Mouse (Mus musculus) heart, embryonic 11.5 days (tissue): Measurements from ENCODE around the gene Ddx39. TPM values are rescaled to one million over a fixed set of nuclear protein-coding genes. Genes with fewer than 3 reads are reported as not detected.

Experiments used
- ATAC-seq: fragments of 200-750 bp; cut with Nextera tagmentation; replicated peaks from 2 replicates; pipeline ENCODE4 v1.8.0; 2017; ENCODE audit warnings: moderate library complexity; ENCODE audit not compliant: insufficient number of reproducible peaks, low FRiP score, low TSS enrichment
- H3K27ac ChIP-seq: fragments of 300-500 bp; sonication (generic); 2 replicates; pipeline ENCODE4 v1.5.1; 2014; ENCODE audit warnings: mild to moderate bottlenecking, low read depth, low read length
- H3K27me3 ChIP-seq: fragments of 300-500 bp; sonication (generic); 2 replicates; pipeline ENCODE4 v1.6.1; 2014; ENCODE audit warnings: mild to moderate bottlenecking, low read length, mixed read lengths; ENCODE audit not compliant: control insufficient read depth, insufficient read depth
- H3K36me3 ChIP-seq: fragments of 300-500 bp; sonication (generic); 2 replicates; pipeline ENCODE4 v1.6.1; 2014; ENCODE audit warnings: mild to moderate bottlenecking, low read length, moderate library complexity, mixed read lengths; ENCODE audit not compliant: control insufficient read depth, insufficient read depth
- H3K4me1 ChIP-seq: fragments of 300-500 bp; sonication (generic); 2 replicates; pipeline ENCODE4 v1.6.1; 2014; ENCODE audit warnings: low read length; ENCODE audit not compliant: control insufficient read depth, insufficient read depth
- H3K4me2 ChIP-seq: fragments of 300-500 bp; sonication (generic); 2 replicates; pipeline ENCODE4 v1.6.1; 2014; ENCODE audit warnings: mild to moderate bottlenecking, moderate library complexity
- H3K4me3 ChIP-seq: fragments of 300-500 bp; sonication (generic); 2 replicates; pipeline ENCODE4 v1.5.1; 2014; ENCODE audit warnings: low read depth, low read length
- H3K9ac ChIP-seq: fragments of 300-500 bp; sonication (generic); 2 replicates; pipeline ENCODE4 v1.6.1; 2014; ENCODE audit warnings: mild to moderate bottlenecking, low read depth, low read length, moderate library complexity
- H3K9me3 ChIP-seq: fragments of 300-500 bp; sonication (generic); replicated peaks from 2 replicates; pipeline ENCODE4 v1.6.1; 2016; ENCODE audit warnings: low read length; ENCODE audit not compliant: control insufficient read depth
- WGBS: fragments of 180-500 bp; shearing (Covaris S2); extraction: QIAGEN DNeasy Blood & Tissue Kit; methylation state at CpG from one replicate; pipeline ENCODE4 v1.1.7; 2014; ENCODE audit not compliant: insufficient replicate concordance; 5-methylcytosine and 5-hydroxymethylcytosine counted together
- polyA plus RNA-seq: library from polyadenylated mRNA; unstranded; fragments of >200 nt; fragmentation: Nextera tagmentation; extraction: Ambion mirVana; gene quantifications from 2 replicates; pipeline ENCODE4 v1.2.1, GENCODE M21; 2014

The Ddx39 gene
- polyA plus RNA-seq, 1 experiment from 2014 or later: 143 TPM

DNA sequence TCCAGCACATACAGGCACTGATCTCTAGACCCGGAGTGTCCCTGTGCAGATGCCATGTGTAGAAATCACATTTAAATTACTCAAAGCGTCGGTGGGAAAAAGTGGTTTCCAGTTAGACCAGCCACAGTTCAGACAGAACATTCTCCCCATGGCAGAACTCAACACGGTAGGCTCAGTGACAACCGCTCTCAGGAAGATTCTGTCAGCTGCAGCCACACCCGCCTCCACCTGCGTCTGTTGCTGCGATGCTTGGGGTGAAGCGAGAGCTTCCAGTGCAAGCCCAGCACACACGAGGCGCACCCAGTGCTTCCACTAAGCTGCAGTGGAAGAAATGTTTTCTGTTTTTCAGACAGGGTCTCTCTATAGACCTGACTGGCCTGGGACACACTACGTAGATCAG lies 35.1 kb upstream of the Ddx39 start:
- no peak for ATAC-seq
- no peak overlapping the region for H3K4me2 ChIP-seq
- no peak overlapping the region for H3K4me3 ChIP-seq
- no peaks in the 10 kb centered on the region for H3K27me3 ChIP-seq
- H3K9me3 ChIP-seq: no peaks in the 10 kb centered on the region
- H3K9ac ChIP-seq: no peak overlapping the region
- peaks cover 10% of the 10 kb centered on the region for H3K4me1 ChIP-seq
- peaks cover 22% of the 10 kb centered on the region for H3K36me3 ChIP-seq
- no peak overlapping the region for H3K27ac ChIP-seq
- WGBS: 91% methylated on average over 12 of the region's 12 CpGs

DNA sequence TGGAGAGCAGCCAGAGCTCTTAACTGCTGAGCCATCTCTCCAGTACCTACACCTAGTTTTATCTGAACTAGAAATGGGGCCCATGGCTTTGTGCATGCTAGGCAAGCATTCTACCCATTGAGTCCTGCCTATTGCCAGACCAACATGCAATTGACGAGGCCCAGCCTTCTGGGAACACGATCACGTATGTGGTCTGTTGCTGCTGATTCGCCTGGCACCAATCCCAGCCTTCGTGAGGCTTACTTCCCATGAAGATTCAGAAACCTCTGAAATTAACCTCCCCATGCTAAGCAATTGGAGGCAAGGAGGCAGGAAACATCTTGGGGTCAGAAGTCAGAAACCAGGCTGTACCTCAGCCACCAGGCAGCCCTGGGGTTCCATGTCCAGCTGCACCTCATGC lies 34.4 kb upstream of the Ddx39 start:
- H3K4me3 ChIP-seq: no peak overlapping the region
- H3K9ac ChIP-seq: no peak overlapping the region
- ATAC-seq: no peak
- H3K36me3 ChIP-seq: peaks cover 22% of the 10 kb centered on the region
- no peak overlapping the region for H3K4me2 ChIP-seq
- H3K27me3 ChIP-seq: no peaks in the 10 kb centered on the region
- H3K27ac ChIP-seq: peak overlapping the region; percentile 25
- peaks cover 10% of the 10 kb centered on the region for H3K4me1 ChIP-seq
- H3K9me3 ChIP-seq: no peaks in the 10 kb centered on the region
- WGBS: 78% methylated on average over 5 of the region's 5 CpGs

DNA sequence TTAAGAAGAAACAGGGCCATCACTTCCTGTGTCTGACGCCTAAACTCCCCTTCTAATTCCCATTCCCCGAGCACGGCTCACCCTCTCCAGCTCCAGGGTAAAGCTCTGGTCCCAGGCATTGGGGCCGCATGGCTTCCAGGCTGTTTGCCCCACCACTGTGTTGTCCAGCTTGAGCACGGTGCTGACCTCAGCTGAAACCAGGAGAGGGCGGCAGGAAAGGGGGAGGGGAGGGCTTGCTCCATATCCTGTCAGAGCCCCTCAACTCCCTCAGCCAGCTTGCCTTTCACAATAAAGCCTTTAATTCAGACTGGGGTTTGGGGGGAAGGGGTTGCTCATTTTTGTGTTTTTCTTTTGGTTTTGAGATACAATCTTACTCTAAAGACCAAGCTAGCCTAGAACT lies 33.9 kb upstream of the Ddx39 start:
- peaks cover 24% of the 10 kb centered on the region for H3K36me3 ChIP-seq
- H3K4me2 ChIP-seq: no peak overlapping the region
- WGBS: 16% methylated on average over 6 of the region's 6 CpGs

DNA sequence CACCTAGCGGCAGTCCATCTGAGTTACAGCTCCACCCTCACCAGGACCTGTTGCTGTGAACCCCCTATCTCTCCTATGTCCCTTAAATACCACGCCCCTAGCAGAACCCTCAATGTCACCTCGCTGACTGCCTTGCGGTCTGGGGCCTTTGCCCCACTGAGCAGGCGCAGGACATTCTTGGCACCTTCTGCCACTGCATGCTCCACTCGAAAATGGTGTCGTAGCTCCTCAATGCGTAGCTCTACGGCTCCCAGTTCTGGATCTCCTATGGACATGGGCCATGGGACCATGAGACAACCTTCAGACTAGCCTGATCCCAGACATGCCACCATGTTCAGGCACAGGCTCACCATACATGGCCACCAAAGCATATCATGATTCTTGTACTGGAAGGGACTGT lies 30.5 kb upstream of the Ddx39 start:
- Histone ChIP-seq H3K4me3 (no peak overlapping the region), H3K9ac (no peak overlapping the region), H3K36me3 (peaks cover 19% of the 10 kb centered on the region), H3K4me2 (no peak overlapping the region), H3K4me1 (peaks cover 10% of the 10 kb centered on the region), H3K27ac (no peak overlapping the region), H3K9me3 (no peaks in the 10 kb centered on the region), H3K27me3 (no peaks in the 10 kb centered on the region)
- no peak for ATAC-seq
- WGBS: 81% methylated on average over 9 of the region's 9 CpGs

More for the DNA sequence above, 33.9 kb upstream of the Ddx39 start:
- H3K4me1 ChIP-seq: peaks cover 10% of the 10 kb centered on the region
- ATAC-seq: 0 out of 2 replicates have a peak, but pooled peaks have one; percentile 43
- H3K9me3 ChIP-seq: no peaks in the 10 kb centered on the region
- H3K4me3 ChIP-seq: no peak overlapping the region
- H3K27ac ChIP-seq: peak overlapping the region; percentile 25
- H3K27me3 ChIP-seq: no peaks in the 10 kb centered on the region
- peak overlapping the region; percentile 29; the same call in 1 of the 2 replicates for H3K9ac ChIP-seq

DNA sequence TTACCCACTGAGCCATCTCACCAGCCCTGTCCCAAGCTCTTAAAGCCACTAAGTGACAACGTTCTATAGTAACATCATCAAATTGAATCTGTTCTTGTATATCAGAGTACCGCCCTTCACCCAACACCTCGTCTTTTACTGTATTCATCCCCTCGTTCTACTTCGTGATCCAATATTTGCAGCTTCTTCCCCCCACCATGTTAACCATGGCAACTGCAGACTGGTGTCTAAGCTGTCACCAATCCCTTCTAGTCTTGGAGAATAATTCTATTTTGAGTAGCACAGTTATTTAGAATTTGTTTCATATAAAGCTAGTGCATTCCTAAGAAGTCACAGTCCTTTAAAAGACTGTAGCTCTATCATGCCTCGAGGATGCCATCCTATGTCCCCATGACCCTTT lies 25.7 kb upstream of the Ddx39 start:
- 87% methylated on average over 6 of the region's 6 CpGs for WGBS
- Histone ChIP-seq H3K36me3 (peaks cover 28% of the 10 kb centered on the region), H3K9me3 (no peaks in the 10 kb centered on the region), H3K27ac (no peak overlapping the region), H3K4me2 (no peak overlapping the region), H3K4me1 (peaks cover 4% of the 10 kb centered on the region; the same call in 1 of the 2 replicates), H3K27me3 (no peaks in the 10 kb centered on the region), H3K4me3 (no peak overlapping the region), H3K9ac (no peak overlapping the region)
- ATAC-seq: no peak

DNA sequence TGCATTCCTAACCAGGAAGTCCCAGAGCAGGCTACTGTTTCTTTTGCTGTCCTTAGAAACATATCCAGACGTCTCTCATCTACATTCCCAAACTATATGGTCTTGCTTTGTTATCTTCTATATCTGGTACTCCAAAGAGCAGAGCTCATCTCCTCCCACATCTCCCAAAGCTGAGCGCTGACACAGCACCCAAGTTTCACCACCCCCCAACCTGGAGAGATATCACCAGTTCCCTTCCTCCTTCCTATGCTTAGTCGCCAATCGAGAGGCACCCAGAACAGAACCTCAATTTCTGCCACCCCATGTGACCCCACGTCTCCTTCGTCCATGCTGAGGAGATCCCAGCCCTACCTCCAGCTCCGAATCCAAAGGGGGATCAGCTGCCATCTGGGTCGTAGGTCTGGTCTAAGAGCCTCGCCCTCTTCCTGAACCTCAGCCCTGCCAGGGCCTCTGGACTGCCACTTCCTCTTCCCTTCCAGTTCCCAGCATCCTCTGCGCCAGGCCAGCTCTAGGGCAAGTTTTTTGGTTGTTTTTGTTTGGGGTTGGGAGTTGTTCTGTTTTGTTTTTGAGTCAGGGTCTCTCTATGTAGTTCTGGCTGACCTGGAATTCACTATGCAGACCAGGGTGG lies 21.3 kb upstream of the Ddx39 start:
- 71% methylated on average over 10 of the region's 10 CpGs for whole genome bisulfite sequencing
- Histone ChIP-seq H3K9ac (no peak overlapping the region), H3K27me3 (no peaks in the 10 kb centered on the region), H3K9me3 (no peaks in the 10 kb centered on the region), H3K4me3 (no peak overlapping the region), H3K4me1 (peaks cover 21% of the 10 kb centered on the region), H3K4me2 (no peak overlapping the region), H3K36me3 (peaks cover 20% of the 10 kb centered on the region), H3K27ac (no peak overlapping the region)
- ATAC-seq: no peak

DNA sequence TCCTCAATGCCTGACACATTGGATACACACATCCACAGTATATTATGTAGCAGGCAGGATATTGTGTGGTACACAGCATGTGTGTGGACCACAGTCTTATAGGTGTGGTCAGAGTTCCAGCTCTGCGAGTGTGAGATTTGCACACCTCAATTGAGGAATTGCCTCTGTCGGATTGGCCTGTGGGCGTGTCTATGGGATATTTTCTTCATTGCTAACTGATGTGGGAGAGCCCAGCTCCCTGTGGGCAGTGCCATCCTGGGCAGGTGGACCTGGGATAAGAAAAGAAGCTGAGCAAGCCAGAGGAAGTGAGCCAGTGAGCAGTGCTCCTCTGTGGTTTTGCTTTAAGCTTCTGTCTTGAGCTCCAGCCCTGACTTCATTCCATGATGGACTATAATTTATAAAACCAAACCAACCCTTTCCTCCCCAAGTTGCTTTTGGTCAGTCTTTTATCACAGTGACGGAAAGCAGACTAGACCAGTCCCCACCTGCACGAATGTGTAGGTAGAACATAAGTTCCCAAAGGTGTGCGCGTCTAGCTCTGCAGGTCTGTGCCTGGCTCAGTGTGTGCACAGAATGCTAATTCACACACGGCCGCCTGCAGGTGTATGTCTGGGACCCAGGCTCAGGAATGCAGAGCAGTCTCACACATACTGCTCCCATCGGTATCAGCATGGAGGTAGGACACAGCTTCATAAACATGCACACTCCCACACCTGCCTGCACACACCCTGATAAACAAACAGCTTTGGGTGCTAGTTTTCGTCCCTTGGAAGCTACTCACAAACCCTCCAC lies 20.4 kb upstream of the Ddx39 start:
- Histone ChIP-seq H3K4me1 (peaks cover 24% of the 10 kb centered on the region), H3K4me2 (no peak overlapping the region), H3K9ac (no peak overlapping the region), H3K4me3 (no peak overlapping the region), H3K27me3 (no peaks in the 10 kb centered on the region), H3K9me3 (no peaks in the 10 kb centered on the region), H3K36me3 (peaks cover 20% of the 10 kb centered on the region), H3K27ac (no peak overlapping the region)
- 82% methylated on average over 11 of the region's 11 CpGs for WGBS
- ATAC-seq: no peak

DNA sequence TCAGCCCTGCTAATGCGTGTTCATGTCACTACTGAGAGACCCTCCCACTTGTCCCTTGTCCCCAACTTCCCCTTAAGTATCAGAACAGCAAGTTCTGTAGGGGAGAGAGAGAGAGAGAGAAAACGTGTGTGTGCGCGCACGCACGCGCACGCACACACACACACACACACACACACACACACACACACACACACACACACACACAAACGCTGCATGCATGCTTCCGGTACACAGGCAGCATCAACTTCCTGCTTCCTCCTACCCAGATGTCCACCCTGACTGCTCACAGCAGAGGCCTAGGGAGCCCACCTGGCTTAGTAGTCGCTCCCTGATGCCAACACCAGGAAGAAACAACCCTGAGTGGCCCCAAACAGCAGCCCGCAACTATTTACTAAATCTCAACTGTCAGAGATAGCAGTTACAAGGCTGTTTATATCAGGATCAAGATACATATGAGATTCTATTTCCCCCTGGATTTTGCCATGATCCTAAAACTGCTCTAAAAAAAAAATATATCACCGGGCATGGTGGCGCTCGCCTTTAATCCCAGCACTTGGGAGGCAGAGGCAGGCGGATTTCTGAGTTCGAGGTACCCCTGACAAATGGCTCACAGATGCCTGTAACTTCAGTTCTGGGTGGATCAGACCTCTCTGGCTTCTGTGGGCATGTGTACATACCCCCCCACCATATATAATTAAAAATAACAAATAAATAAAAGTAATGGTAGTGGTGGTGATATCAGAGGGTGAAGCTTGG lies 19.4 kb upstream of the Ddx39 start:
- ATAC-seq: no peak
- H3K9me3 ChIP-seq: no peaks in the 10 kb centered on the region
- no peak overlapping the region for H3K27ac ChIP-seq
- H3K4me2 ChIP-seq: no peak overlapping the region
- peaks cover 28% of the 10 kb centered on the region for H3K4me1 ChIP-seq
- 76% methylated on average over 17 of the region's 17 CpGs for WGBS
- H3K27me3 ChIP-seq: no peaks in the 10 kb centered on the region
- no peak overlapping the region for H3K9ac ChIP-seq
- peaks cover 19% of the 10 kb centered on the region for H3K36me3 ChIP-seq
- no peak overlapping the region for H3K4me3 ChIP-seq
